In the genomic region with DNA sequence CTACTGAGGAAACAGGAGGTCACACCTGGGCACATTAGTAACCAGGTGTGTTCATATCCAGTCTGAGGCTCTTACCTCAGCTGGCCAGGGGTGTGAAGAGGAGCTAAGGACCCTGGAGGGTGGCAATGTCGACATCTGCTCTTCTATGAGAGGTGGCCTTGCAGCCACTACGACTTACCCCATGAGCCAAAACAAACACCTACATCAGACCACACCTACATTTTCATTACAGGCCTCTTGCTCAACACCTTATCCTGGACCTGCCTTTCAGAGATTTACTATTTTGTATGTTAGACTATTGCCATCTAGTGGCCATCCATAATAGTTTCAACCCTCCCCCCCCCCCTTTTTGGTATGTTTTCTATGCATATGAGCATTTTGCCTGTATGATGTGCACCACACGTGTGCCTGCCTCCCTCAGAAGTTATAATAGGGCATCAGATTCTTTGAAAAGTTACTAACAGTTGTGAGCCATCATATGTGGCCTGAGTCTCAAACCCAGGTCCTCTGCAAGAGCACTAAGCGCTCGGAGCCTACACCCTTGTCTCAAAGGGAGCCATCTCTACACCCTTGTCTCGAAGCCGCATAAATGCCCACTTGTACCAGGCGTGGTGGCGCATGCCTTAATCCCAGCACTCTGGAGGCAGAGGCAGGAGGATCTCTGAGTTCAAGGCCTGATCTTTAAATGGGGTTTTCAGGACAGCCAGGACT, we compare ENCODE assay signal across 8 mouse cellular contexts.
DNase-seq lines count a peak whose midpoint lies in the region; ATAC-seq lines count a peak whose summit lies in the region.

No protein-coding gene starts in this region.

- no peak for ATAC-seq in inflammation-experienced regulatory T-cells, adult 6 months
- no peak; the same call in 1 of the 2 replicates for ATAC-seq in megakaryocyte-erythroid progenitor cell, adult 5-6 weeks (replicated peaks; ENCODE audit: low FRiP score, low TSS enrichment, poor library complexity, severe bottlenecking)

- intact Hi-C loops in left cerebral cortex, postnatal 10 days (cut with DNase I): loop anchor here (5.0 kb wide), 1 partner anchor 1517 kb away; no protein-coding TSS in a partner anchor

- DNase-seq in left cerebral cortex, adult 11 months (ENCODE audit: low spot score): peak; percentile 7
- DNase-seq in left cerebral cortex, postnatal 10 days (ENCODE audit: extremely low spot score in 1 of 2, low spot score in 2 of 2): no peak
- DNase-seq in brain, embryonic 18.5 days (ENCODE audit: low read depth, low spot score): peak; percentile 22
- DNase-seq in induced T-regulatory cell, adult 2 months (ENCODE audit: low read depth): peak; percentile 37
- peak; percentile 22 for DNase-seq in mesoderm, embryonic 11.5 days (ENCODE audit: low read depth, low spot score)
- DNase-seq in spleen, adult 12 weeks (ENCODE audit: low spot score): no peak

Comparison
In these comparisons a context has a peak if more than half of its experiments do, and no peak if none do; other contexts are left out.
1. DNase-seq: peak in left cerebral cortex, adult 11 months (single experiment), brain, embryonic 18.5 days (single experiment), induced T-regulatory cell, adult 2 months (single experiment) and mesoderm, embryonic 11.5 days (single experiment); none in left cerebral cortex, postnatal 10 days (0 of 2) and spleen, adult 12 weeks (single experiment).